Mouse (Mus musculus) stomach, embryonic 16.5 days (tissue): Measurements from ENCODE around the gene Traf4. TPM values are rescaled to one million over a fixed set of nuclear protein-coding genes. Genes with fewer than 3 reads are reported as not detected.

Experiments
- ATAC-seq: fragments of 200-750 bp; cut with Nextera tagmentation; 2 replicates; pipeline ENCODE4 v1.8.0; 2017; ENCODE audit warnings: moderate number of reproducible peaks, moderate TSS enrichment; ENCODE audit not compliant: insufficient read depth, low FRiP score
- H3K27ac ChIP-seq: fragments of 300-500 bp; sonication (generic); 2 replicates; pipeline ENCODE4 v1.5.1; 2014; ENCODE audit warnings: low read length
- H3K27me3 ChIP-seq: fragments of 300-500 bp; sonication (generic); 2 replicates; pipeline ENCODE4 v1.6.1; 2014; ENCODE audit warnings: low read length, control low read depth, mixed read lengths; ENCODE audit not compliant: control insufficient read depth, insufficient read depth
- H3K36me3 ChIP-seq: fragments of 300-500 bp; sonication (generic); 2 replicates; pipeline ENCODE4 v1.6.1; 2014; ENCODE audit warnings: low read length; ENCODE audit not compliant: control insufficient read depth, insufficient read depth
- H3K4me1 ChIP-seq: fragments of 300-500 bp; sonication (generic); 2 replicates; pipeline ENCODE4 v1.6.1; 2014; ENCODE audit warnings: low read length, control low read depth, mixed read lengths; ENCODE audit not compliant: control insufficient read depth, insufficient read depth
- H3K4me2 ChIP-seq: fragments of 300-500 bp; sonication (generic); 2 replicates; pipeline ENCODE4 v1.6.1; 2014; ENCODE audit warnings: low read depth, low read length, mixed read lengths
- H3K4me3 ChIP-seq: fragments of 300-500 bp; sonication (generic); replicated peaks from 2 replicates; pipeline ENCODE4 v1.5.1; 2014; ENCODE audit warnings: mild to moderate bottlenecking, low read length
- H3K9ac ChIP-seq: fragments of 300-500 bp; sonication (generic); 2 replicates; pipeline ENCODE4 v1.6.1; 2014; ENCODE audit warnings: low read length
- H3K9me3 ChIP-seq: fragments of 300-500 bp; sonication (generic); replicated peaks from 2 replicates; pipeline ENCODE4 v1.6.1; 2016; ENCODE audit warnings: low read length, control low read depth; ENCODE audit not compliant: control insufficient read depth
- WGBS: fragments of 180-500 bp; shearing (Covaris S2); extraction: QIAGEN DNeasy Blood & Tissue Kit; methylation state at CpG from one replicate; pipeline ENCODE4 v1.1.7; 2014; 5-methylcytosine and 5-hydroxymethylcytosine counted together
- polyA plus RNA-seq: library from polyadenylated mRNA; unstranded; fragments of >200 nt; fragmentation: Nextera tagmentation; extraction: Ambion mirVana; gene quantifications from 2 replicates; pipeline ENCODE4 v1.2.1, GENCODE M21; 2015

Traf4 gene
- polyA plus RNA-seq, 1 experiment from 2014 or later, result 55.1 TPM

- Histone ChIP-seq H3K36me3 (peaks cover 8% of the 10 kb centered on the region; the same call in 1 of the 2 replicates), H3K4me2 (peak overlapping the region; percentile 48), H3K9me3 (no peaks in the 10 kb centered on the region), H3K4me1 (peaks cover 29% of the 10 kb centered on the region), H3K4me3 (peak overlapping the region; percentile 92), H3K9ac (peak overlapping the region; percentile 43; the same call in 1 of the 2 replicates), H3K27me3 (no peaks in the 10 kb centered on the region), H3K27ac (no peak overlapping the region)
- ATAC-seq, result no peak
- 41% methylated on average over 10 of the region's 10 CpGs for WGBS
These were observed 18.6 kb upstream of the Traf4 start for GRCm38 (mm10) chr11:78183884-78184514.

- H3K4me3 ChIP-seq, result peak within 1 kb of the TSS; percentile 92
- no peaks in the 10 kb centered on the region for H3K27me3 ChIP-seq
- H3K4me2 ChIP-seq, result peak within 1 kb of the TSS; percentile 73
- H3K9ac ChIP-seq, result peak within 1 kb of the TSS; percentile 91
- peaks cover 35% of the 10 kb centered on the region for H3K4me1 ChIP-seq
- peak within 1 kb of the TSS; percentile 94 for H3K27ac ChIP-seq
- peak; percentile 88 for ATAC-seq
- no peaks in the 10 kb centered on the region for H3K9me3 ChIP-seq
- H3K36me3 ChIP-seq, result peaks cover 8% of the 10 kb centered on the region; the same call in 1 of the 2 replicates
- WGBS, result under 1% methylated on average over 38 of the region's 38 CpGs
These were observed 17.8 kb upstream of the Traf4 start, which contains the start of gene Rpl23a for GRCm38 (mm10) chr11:78182961-78183844. Gene Rpl23a (minus strand): TSS chr11:78183584.

- peak overlapping the region; percentile 92 for H3K4me3 ChIP-seq
- no peaks in the 10 kb centered on the region for H3K27me3 ChIP-seq
- peaks cover 41% of the 10 kb centered on the region for H3K4me1 ChIP-seq
- no peaks in the 10 kb centered on the region for H3K9me3 ChIP-seq
- peaks cover 8% of the 10 kb centered on the region; the same call in 1 of the 2 replicates for H3K36me3 ChIP-seq
- WGBS, result 4% methylated on average over 7 of the region's 7 CpGs
- peak overlapping the region; percentile 73 for H3K4me2 ChIP-seq
- ATAC-seq, result no peak
- H3K27ac ChIP-seq, result peak overlapping the region; percentile 94
- peak overlapping the region; percentile 91 for H3K9ac ChIP-seq
These were observed 17.1 kb upstream of the Traf4 start for GRCm38 (mm10) chr11:78182450-78182849.

- peak overlapping the region; percentile 91 for H3K9ac ChIP-seq
These were observed 16.5 kb upstream of the Traf4 start for GRCm38 (mm10) chr11:78181830-78182357.

GRCm38 (mm10) chr11:78180081-78180761 lies 14.8 kb upstream of the Traf4 start:
- no peak for ATAC-seq
- Histone ChIP-seq H3K27me3 (no peaks in the 10 kb centered on the region), H3K9me3 (no peaks in the 10 kb centered on the region), H3K27ac (peak overlapping the region; percentile 99; the same call in 1 of the 2 replicates), H3K4me2 (peak overlapping the region; percentile 94), H3K9ac (peak overlapping the region; percentile 88), H3K36me3 (peaks cover 8% of the 10 kb centered on the region; the same call in 1 of the 2 replicates), H3K4me1 (peaks cover 49% of the 10 kb centered on the region), H3K4me3 (peak overlapping the region; percentile 70)
- 62% methylated on average over 6 of the region's 6 CpGs for WGBS

More at GRCm38 (mm10) chr11:78181830-78182357, 16.5 kb upstream of the Traf4 start:
- H3K27ac ChIP-seq, result 0 out of 2 replicates have a peak overlapping the region, but pooled peaks have one; percentile 94
- H3K36me3 ChIP-seq, result peaks cover 8% of the 10 kb centered on the region; the same call in 1 of the 2 replicates
- peak overlapping the region; percentile 73 for H3K4me2 ChIP-seq
- H3K9me3 ChIP-seq, result no peaks in the 10 kb centered on the region
- 31% methylated on average over 2 of the region's 2 CpGs for WGBS
- peak overlapping the region; percentile 92 for H3K4me3 ChIP-seq
- H3K4me1 ChIP-seq, result peaks cover 46% of the 10 kb centered on the region
- H3K27me3 ChIP-seq, result no peaks in the 10 kb centered on the region
- no peak for ATAC-seq

GRCm38 (mm10) chr11:78179438-78179999 lies 14.1 kb upstream of the Traf4 start:
- Histone ChIP-seq H3K4me1 (peaks cover 49% of the 10 kb centered on the region), H3K9ac (peak overlapping the region; percentile 88)

GRCm38 (mm10) chr11:78178859-78179437 lies 13.6 kb upstream of the Traf4 start:
- ATAC-seq, result no peak
- Histone ChIP-seq H3K36me3 (peaks cover 8% of the 10 kb centered on the region; the same call in 1 of the 2 replicates), H3K27me3 (no peaks in the 10 kb centered on the region), H3K27ac (peak overlapping the region; percentile 99), H3K4me2 (peak overlapping the region; percentile 94), H3K9ac (peak overlapping the region; percentile 88), H3K9me3 (no peaks in the 10 kb centered on the region), H3K4me3 (peak overlapping the region; percentile 70), H3K4me1 (peaks cover 49% of the 10 kb centered on the region)
- WGBS, result 2% methylated on average over 29 of the region's 29 CpGs

More at GRCm38 (mm10) chr11:78179438-78179999, 14.1 kb upstream of the Traf4 start:
- peak overlapping the region; percentile 99 for H3K27ac ChIP-seq
- no peak for ATAC-seq
- no peaks in the 10 kb centered on the region for H3K27me3 ChIP-seq
- 20% methylated on average over 8 of the region's 8 CpGs for WGBS
- peak overlapping the region; percentile 70 for H3K4me3 ChIP-seq
- peak overlapping the region; percentile 94 for H3K4me2 ChIP-seq
- no peaks in the 10 kb centered on the region for H3K9me3 ChIP-seq
- peaks cover 8% of the 10 kb centered on the region; the same call in 1 of the 2 replicates for H3K36me3 ChIP-seq
